Mouse (Mus musculus): ENCODE measurements at regions not wholly inside any gene's neighbourhood (a gene's known extent, or its start where the extent isn't known, plus 50 kb on each side); places are given as distances from the start of the nearest gene placed in this dataset.

DNA sequence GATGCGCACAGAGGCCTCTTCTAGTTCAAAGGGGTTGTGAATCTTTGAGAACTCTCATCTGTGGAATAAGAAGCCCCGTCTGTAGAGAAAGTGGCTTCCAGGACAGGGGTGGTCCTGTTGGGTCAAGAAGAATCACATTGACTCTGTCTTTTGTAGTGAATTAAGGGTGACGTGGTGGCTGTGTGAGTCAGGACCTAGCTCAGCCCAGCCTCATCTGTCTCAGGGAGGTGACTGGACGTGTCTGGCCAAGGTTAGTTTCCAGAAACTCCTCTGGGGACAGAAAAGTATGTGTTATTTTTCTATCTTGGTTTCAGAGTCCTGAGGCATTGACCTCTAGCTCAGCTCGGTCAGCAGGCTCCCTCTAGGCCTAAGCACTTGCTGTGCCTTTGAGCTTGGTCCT is 73.3 kb upstream of the Lep start:
- H3K9ac ChIP-seq (replicated peaks) = no peak overlapping the region
- no peaks in the 10 kb centered on the region for H3K36me3 ChIP-seq
- WGBS = 85% methylated on average over 5 of the region's 5 CpGs
- no peaks in the 10 kb centered on the region for H3K9me3 ChIP-seq (replicated peaks)
- peaks cover 24% of the 10 kb centered on the region for H3K4me1 ChIP-seq
- H3K4me3 ChIP-seq (replicated peaks) = no peak overlapping the region
- ATAC-seq (ENCODE audit: low FRiP score) = no peak
- no peak overlapping the region for H3K4me2 ChIP-seq
- no peak overlapping the region for H3K27ac ChIP-seq (replicated peaks)
- H3K27me3 ChIP-seq (replicated peaks) = 0 out of 2 replicates have a peak, but pooled peaks cover 2% of the 10 kb centered on the region

DNA sequence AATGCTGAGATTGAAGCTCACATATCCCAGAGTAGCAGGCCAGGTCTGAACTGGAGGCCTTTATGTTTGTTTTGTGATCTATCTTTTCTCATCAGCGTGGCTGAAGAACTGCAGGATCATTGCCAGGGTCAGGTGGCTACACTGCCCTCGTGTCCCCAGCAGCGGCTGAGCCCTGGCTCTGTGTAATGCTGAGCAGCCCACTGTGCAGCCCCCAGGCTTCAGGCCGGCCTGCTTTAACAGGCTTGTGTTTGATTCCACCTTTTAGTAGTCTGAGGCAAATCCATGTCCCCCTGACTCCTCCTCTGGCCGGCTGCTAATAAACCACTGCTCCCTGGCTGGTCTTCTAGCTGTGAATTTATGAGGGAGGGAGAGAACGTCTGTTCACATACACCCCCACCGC is 72.6 kb upstream of the Lep start:
- Histone ChIP-seq H3K36me3 (no peaks in the 10 kb centered on the region), H3K9ac (replicated peaks) (no peak overlapping the region), H3K4me1 (peaks cover 18% of the 10 kb centered on the region), H3K9me3 (replicated peaks) (no peaks in the 10 kb centered on the region), H3K4me3 (replicated peaks) (no peak overlapping the region), H3K4me2 (no peak overlapping the region), H3K27ac (replicated peaks) (no peak overlapping the region), H3K27me3 (replicated peaks) (0 out of 2 replicates have a peak, but pooled peaks cover 2% of the 10 kb centered on the region)
- WGBS = 52% methylated on average over 7 of the region's 7 CpGs
- no peak for ATAC-seq (ENCODE audit: low FRiP score)

DNA sequence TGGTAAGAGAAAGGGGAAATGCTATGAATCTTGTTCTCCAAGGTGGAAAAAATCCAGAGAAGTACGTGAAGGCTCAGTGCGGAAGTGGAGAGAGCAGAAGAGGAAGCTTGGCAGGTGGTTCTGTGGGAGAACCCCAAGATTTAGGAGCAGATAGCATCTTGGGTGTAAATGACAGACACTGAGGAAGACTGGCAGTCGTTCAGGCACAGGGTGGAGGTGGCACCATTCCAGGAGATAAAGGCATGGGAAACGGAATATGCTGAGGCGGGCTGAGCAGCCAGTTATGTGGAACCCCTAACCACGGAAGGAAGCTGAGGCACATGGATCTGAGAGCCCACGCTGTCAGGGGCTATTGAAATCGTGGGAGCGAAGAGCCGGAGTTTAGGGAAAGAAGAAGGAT is 70.6 kb upstream of the Lep start:
- no peak overlapping the region for H3K27ac ChIP-seq (replicated peaks)
- peaks cover 13% of the 10 kb centered on the region; the same call in 1 of the 2 replicates for H3K4me1 ChIP-seq
- no peak overlapping the region for H3K4me2 ChIP-seq
- 70% methylated on average over 10 of the region's 10 CpGs for WGBS
- no peaks in the 10 kb centered on the region for H3K36me3 ChIP-seq
- no peaks in the 10 kb centered on the region for H3K27me3 ChIP-seq (replicated peaks)
- no peak overlapping the region for H3K4me3 ChIP-seq (replicated peaks)
- no peaks in the 10 kb centered on the region for H3K9me3 ChIP-seq (replicated peaks)
- no peak for ATAC-seq (ENCODE audit: low FRiP score)
- H3K9ac ChIP-seq (replicated peaks) = no peak overlapping the region

- H3K4me1 ChIP-seq = peaks cover 13% of the 10 kb centered on the region; the same call in 1 of the 2 replicates
- 73% methylated on average over 5 of the region's 5 CpGs for WGBS
- no peak for ATAC-seq (ENCODE audit: low FRiP score)
- H3K4me3 ChIP-seq (replicated peaks) = no peak overlapping the region
- no peak overlapping the region for H3K4me2 ChIP-seq
- H3K9me3 ChIP-seq (replicated peaks) = no peaks in the 10 kb centered on the region
- H3K9ac ChIP-seq (replicated peaks) = no peak overlapping the region
- H3K27me3 ChIP-seq (replicated peaks) = no peaks in the 10 kb centered on the region
- no peak overlapping the region for H3K27ac ChIP-seq (replicated peaks)
- no peaks in the 10 kb centered on the region for H3K36me3 ChIP-seq
These were observed 69.8 kb upstream of the Lep start for GRCm38 (mm10) chr6:28990210-28990609.

GRCm38 (mm10) chr6:28994481-28994880 is 65.5 kb upstream of the Lep start:
- no peaks in the 10 kb centered on the region for H3K36me3 ChIP-seq
- H3K27me3 ChIP-seq (replicated peaks) = no peaks in the 10 kb centered on the region
- H3K27ac ChIP-seq (replicated peaks) = no peak overlapping the region
- H3K4me3 ChIP-seq (replicated peaks) = no peak overlapping the region
- H3K4me1 ChIP-seq = peaks cover 14% of the 10 kb centered on the region
- no peak overlapping the region for H3K9ac ChIP-seq (replicated peaks)
- WGBS = 88% methylated on average over 4 of the region's 4 CpGs
- H3K9me3 ChIP-seq (replicated peaks) = no peaks in the 10 kb centered on the region
- ATAC-seq (ENCODE audit: low FRiP score) = no peak
- H3K4me2 ChIP-seq = no peak overlapping the region

- Histone ChIP-seq H3K36me3 (no peaks in the 10 kb centered on the region), H3K9me3 (replicated peaks) (no peaks in the 10 kb centered on the region), H3K4me1 (peaks cover 11% of the 10 kb centered on the region), H3K27ac (replicated peaks) (peak overlapping the region; percentile 60), H3K27me3 (replicated peaks) (no peaks in the 10 kb centered on the region), H3K4me2 (no peak overlapping the region; the same call in 1 of the 2 replicates), H3K4me3 (replicated peaks) (no peak overlapping the region), H3K9ac (replicated peaks) (no peak overlapping the region)
- WGBS = 31% methylated on average over 10 of the region's 10 CpGs
- ATAC-seq (ENCODE audit: low FRiP score) = no peak
These were observed 64.3 kb upstream of the Lep start for GRCm38 (mm10) chr6:28995701-28996100.

DNA sequence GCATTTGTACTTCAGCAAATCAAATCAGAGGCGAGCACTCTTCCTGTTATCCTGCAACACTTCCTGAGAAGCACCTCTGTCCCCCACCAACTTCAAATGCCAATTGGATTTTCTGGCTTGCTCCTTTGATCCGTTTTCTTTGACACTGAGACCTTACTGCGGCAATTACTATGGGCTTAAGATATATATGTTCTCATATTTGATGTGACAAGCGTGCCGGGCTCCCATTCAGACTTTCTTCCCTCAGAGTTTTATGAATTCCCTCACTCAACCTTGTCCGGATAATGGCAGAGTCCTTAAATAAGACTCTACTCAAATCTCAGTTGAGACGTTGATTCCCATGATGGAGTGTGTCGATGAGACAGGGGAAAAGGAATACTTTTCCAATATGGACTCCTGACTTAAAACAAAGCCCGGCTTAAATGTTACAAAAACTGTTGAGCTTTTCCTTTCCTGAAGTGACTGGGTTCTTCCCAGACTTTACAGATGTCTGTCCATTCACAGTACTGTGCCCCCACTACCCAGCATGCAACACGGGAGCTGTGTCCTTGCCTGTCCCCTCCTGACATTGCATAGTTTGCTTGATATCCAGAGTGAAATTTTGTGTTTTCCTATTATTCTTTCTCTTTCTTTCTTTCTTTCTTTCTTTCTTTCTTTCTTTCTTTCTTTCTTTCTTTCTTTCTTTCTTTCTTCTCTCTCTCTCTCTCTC is 60.5 kb upstream of the Lep start:
- 63% methylated on average over 10 of the region's 10 CpGs for WGBS
- no peak overlapping the region for H3K4me3 ChIP-seq (replicated peaks)
- no peak overlapping the region for H3K27ac ChIP-seq (replicated peaks)
- H3K4me1 ChIP-seq = peaks cover 10% of the 10 kb centered on the region
- H3K9me3 ChIP-seq (replicated peaks) = no peaks in the 10 kb centered on the region
- no peak overlapping the region for H3K9ac ChIP-seq (replicated peaks)
- ATAC-seq (ENCODE audit: low FRiP score) = no peak
- no peak overlapping the region for H3K4me2 ChIP-seq
- no peaks in the 10 kb centered on the region for H3K36me3 ChIP-seq
- no peaks in the 10 kb centered on the region for H3K27me3 ChIP-seq (replicated peaks)

- WGBS = 81% methylated on average over 10 of the region's 10 CpGs
- Histone ChIP-seq H3K9ac (replicated peaks) (no peak overlapping the region), H3K4me3 (replicated peaks) (no peak overlapping the region)
These were observed 57.9 kb upstream of the Lep start for GRCm38 (mm10) chr6:29002141-29002540.

GRCm38 (mm10) chr6:29002811-29003210 is 57.2 kb upstream of the Lep start:
- Histone ChIP-seq H3K4me3 (replicated peaks) (no peak overlapping the region), H3K27me3 (replicated peaks) (no peaks in the 10 kb centered on the region), H3K9me3 (replicated peaks) (no peaks in the 10 kb centered on the region), H3K36me3 (no peaks in the 10 kb centered on the region), H3K4me1 (peaks cover 5% of the 10 kb centered on the region; the same call in 1 of the 2 replicates), H3K9ac (replicated peaks) (no peak overlapping the region), H3K27ac (replicated peaks) (no peak overlapping the region), H3K4me2 (no peak overlapping the region)
- ATAC-seq (ENCODE audit: low FRiP score) = no peak
- WGBS = 55% methylated on average over 8 of the region's 8 CpGs

More at GRCm38 (mm10) chr6:29002141-29002540, 57.9 kb upstream of the Lep start:
- H3K9me3 ChIP-seq (replicated peaks) = no peaks in the 10 kb centered on the region
- no peak overlapping the region for H3K27ac ChIP-seq (replicated peaks)
- H3K27me3 ChIP-seq (replicated peaks) = no peaks in the 10 kb centered on the region
- no peaks in the 10 kb centered on the region for H3K36me3 ChIP-seq
- ATAC-seq (ENCODE audit: low FRiP score) = no peak
- H3K4me1 ChIP-seq = peaks cover 5% of the 10 kb centered on the region; the same call in 1 of the 2 replicates
- no peak overlapping the region for H3K4me2 ChIP-seq

- H3K27me3 ChIP-seq (replicated peaks) = no peaks in the 10 kb centered on the region
- H3K4me3 ChIP-seq (replicated peaks) = no peak overlapping the region
- no peaks in the 10 kb centered on the region for H3K4me1 ChIP-seq
- H3K36me3 ChIP-seq = no peaks in the 10 kb centered on the region
- no peak overlapping the region for H3K27ac ChIP-seq (replicated peaks)
- no peak overlapping the region for H3K4me2 ChIP-seq
- H3K9me3 ChIP-seq (replicated peaks) = no peaks in the 10 kb centered on the region
- ATAC-seq (ENCODE audit: low FRiP score) = no peak
- no peak overlapping the region for H3K9ac ChIP-seq (replicated peaks)
- 82% methylated on average over 5 of the region's 5 CpGs for WGBS
These were observed 54.2 kb upstream of the Lep start for GRCm38 (mm10) chr6:29005803-29006202.
